Mouse (Mus musculus): ENCODE measurements at regions not wholly inside any gene's neighbourhood (a gene's known extent, or its start where the extent isn't known, plus 50 kb on each side); places are given as distances from the start of the nearest gene placed in this dataset.

DNA sequence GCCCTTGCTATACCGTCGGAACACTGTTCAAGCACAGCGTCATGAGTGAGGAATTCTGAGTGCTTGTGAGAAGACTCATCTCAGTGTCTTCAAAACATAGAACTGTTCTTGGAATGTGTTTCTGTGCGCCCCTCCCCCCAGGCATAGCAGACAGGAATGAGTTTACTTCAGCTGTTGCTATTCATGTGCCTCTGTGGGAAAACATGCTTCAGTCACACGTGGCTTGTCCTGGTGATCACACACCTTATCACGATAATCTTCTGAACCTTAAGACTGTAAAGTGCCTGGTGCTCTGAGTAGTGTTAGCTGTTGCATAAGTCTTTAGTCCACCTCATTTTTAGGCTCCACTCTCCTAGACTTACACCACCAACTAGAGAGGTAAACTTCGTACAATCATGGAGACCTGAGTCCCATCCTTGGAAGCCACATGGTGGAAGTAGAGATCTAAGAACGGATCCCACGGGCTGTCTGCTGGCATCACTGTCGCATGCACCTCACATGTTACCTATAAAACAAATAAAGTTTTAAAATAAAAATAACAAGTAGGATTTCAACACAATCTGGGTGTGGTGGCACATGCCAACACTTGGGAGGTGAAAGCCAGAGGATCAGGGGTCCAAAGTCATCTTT, 1143.8 kb downstream of the 4930447A16Rik start:
- no peak for DNase-seq (ENCODE audit: low read depth, low spot score)

DNA sequence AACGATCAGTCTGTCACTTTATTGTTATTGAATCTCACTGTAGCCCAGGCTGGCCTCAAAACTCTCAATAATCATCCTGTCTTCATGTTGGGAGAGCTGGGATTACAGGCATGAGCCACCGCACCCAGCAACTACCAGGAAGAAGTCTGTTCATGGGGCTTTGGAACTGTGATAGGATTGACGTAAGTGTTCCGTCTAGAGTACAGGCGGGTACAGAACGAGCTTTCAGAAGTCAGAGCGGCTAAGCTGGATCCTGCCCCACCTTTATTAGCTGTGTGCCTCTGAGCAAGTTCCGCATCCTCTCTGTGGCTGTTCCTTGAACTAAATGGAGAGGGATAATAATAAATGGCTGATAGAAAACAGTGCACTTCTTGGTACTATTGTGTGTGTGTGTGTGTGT, 1144.8 kb downstream of the 4930447A16Rik start:
- DNase-seq (ENCODE audit: low read depth, low spot score), result no peak

- DNase-seq (ENCODE audit: low read depth, low spot score), result peak; percentile 57
Measured at GRCm38 (mm10) chr15:38570735-38571134, 1145.4 kb downstream of the 4930447A16Rik start.

DNA sequence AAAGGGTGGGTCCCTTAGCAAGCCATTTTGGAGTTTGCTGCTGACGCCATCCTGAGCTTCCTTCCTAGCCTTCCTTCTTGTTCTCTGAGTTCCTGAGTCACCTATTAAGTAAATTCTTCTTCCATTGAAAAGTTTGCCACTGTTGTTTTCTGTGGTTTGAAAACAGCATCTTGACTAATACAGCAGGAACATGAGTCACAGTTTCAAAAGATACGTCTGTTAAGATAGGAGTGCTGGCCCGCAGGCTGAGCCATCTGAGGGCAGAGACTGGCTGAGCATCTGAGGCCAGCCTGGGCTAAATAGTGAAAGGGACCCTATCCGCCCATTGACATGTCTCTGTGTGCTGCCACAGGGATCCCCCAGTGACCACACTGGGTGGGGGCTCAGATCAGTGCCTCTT, 1147.3 kb downstream of the 4930447A16Rik start:
- no peak for DNase-seq (ENCODE audit: low read depth, low spot score)

DNA sequence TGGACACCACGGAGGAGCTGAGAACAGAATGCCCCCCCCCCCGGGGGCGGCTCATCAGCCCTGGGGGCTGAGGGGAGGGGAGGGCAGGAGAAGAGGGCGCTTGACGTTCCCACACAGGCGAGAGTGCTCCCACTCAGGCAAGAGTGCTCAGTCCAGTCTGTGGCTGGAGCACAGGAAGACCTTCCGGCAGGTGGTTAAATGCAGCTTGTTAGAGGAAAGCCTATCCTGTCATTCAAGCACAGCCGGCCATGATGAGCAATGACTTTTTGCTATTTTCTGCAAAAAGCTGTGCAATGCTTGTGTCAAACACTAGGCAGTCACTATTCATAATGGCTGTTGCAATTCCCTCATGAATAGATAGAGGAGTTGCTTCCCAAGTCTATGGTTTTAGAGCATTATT, 1149.1 kb downstream of the 4930447A16Rik start:
- no peak for DNase-seq (ENCODE audit: low read depth, low spot score)

GRCm38 (mm10) chr15:38575254-38575653, 1149.9 kb downstream of the 4930447A16Rik start:
- no peak for DNase-seq (ENCODE audit: low read depth, low spot score)

GRCm38 (mm10) chr15:38577691-38578090, 1152.3 kb downstream of the 4930447A16Rik start:
- no peak for DNase-seq (ENCODE audit: low read depth, low spot score)

- no peak for DNase-seq (ENCODE audit: low read depth, low spot score)
Measured at GRCm38 (mm10) chr15:38579481-38579880, 1154.1 kb downstream of the 4930447A16Rik start.

DNA sequence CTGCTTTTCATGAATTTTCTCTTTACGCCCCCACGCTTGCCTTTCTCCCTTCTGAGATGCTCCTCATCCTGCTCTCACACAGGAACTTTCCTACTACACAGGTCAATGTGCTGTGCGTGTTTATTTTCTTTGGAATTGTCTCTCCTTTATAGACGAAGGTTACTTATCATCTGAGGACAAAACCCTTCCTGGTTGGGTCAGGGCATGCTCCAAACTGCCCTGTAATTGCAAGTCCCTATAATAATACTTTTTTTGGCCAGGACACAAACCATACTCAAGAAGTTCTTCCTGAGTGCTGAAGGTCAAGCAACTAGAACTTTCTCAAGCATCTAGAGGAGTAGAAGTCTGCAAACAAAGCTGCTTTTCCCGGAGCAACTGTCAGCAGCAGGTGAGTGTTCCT, 1158.1 kb downstream of the 4930447A16Rik start:
- no peak for DNase-seq (ENCODE audit: low read depth, low spot score)

- DNase-seq (ENCODE audit: low read depth, low spot score), result no peak
Measured at GRCm38 (mm10) chr15:38584425-38584824, 1159.1 kb downstream of the 4930447A16Rik start.

DNA sequence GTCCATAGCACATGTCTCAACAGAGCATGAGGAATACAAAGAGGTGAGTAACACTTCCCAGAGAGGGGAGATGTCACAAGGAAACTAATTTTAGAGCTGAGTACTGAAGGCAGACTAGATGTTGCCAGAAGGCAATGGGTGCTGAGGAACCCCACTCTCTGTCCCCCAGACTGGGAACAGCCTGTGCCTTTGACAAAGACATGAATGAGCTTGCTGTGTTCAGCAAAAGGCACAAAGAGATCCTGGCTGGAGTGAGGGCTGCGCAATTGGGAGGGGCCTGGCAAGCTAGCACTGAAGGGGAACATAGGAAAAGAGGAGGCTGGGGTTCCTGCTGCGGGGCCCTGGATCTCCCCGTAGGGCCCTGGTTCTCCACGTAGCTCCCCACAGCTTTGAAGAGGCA, 1160.3 kb downstream of the 4930447A16Rik start:
- no peak for DNase-seq (ENCODE audit: low read depth, low spot score)

GRCm38 (mm10) chr15:38586594-38586993, 1161.2 kb downstream of the 4930447A16Rik start:
- DNase-seq (ENCODE audit: low read depth, low spot score), result no peak

GRCm38 (mm10) chr15:38588268-38588667, 1162.9 kb downstream of the 4930447A16Rik start:
- DNase-seq (ENCODE audit: low read depth, low spot score), result no peak

DNA sequence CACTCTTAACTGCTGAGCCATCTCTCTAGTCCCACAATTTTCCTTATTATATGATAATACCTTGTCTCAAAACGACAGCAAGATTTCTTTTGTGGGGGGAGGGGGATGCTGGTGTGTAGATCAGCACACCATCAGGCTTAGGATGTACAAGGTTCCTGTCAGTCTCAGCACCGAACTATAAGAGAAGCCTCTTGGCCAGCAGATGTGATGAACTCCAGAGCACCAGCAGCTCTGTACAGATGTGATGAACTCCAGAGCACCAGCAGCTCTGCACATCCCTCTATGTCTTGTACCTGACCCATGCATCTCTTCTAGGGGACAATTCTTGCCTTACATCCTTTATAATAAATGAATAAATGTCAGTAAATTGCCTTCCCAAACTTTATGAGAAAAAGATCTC, 1163.7 kb downstream of the 4930447A16Rik start:
- no peak for DNase-seq (ENCODE audit: low read depth, low spot score)

DNA sequence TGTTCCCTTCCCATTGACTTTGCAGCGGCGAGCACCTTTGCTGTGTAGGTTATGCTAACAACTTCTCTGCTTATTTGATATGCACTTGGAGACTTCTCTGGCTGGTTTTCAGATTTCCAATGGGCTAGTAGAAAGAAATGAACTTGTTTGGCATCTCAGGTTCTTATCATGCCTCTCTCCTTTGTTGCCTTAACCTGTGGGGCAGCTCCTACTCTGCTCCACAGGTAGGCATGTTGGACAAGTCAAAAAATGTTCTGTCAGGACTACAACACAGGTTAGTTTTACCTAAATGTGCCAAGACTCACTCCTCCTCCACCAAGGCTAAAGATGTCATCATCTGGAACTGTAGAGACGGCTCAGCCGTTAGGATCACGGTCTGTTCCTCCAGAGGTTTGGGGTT, 1164.3 kb downstream of the 4930447A16Rik start:
- no peak for DNase-seq (ENCODE audit: low read depth, low spot score)

DNA sequence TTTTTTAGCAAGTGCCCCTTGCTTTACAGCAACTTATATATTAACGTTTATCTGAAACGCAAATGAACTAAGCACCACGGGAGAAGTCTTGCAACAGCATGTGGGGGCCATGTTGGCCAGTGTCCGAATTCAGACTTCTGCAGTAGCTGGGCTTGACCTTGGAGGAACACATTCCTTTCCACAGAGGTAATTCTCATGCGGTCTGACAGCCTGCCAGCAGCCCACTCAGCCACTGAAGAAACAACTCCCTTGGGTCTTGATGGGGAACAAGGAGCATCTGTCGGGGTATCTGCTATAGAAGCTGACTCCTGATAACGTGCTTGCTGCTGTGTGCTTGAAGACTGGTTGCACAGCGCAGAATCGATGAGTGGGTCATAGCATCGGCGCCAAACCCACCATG, 1168.7 kb downstream of the 4930447A16Rik start:
- DNase-seq (ENCODE audit: low read depth, low spot score), result no peak

GRCm38 (mm10) chr15:38594747-38595146, 1169.4 kb downstream of the 4930447A16Rik start:
- no peak for DNase-seq (ENCODE audit: low read depth, low spot score)

DNA sequence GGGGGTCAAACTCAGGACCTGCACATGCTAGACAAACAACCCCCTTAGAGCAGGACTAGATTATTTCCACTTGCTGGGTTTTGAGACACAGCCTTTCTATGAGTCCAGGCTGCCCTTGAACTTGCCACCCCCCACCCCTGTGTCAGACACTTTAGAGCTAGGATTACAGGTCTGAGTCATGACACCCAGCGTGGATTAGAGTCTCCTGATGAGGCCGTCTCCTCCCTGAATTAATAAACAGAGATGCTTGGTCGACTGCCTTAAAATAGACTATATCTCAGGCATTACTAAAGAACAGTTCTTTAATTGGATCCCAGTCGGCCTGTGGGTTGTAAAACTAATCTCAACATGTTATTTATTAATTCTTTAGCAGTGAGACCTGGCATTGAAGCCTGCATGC, 1170.5 kb downstream of the 4930447A16Rik start:
- DNase-seq (ENCODE audit: low read depth, low spot score), result no peak

DNA sequence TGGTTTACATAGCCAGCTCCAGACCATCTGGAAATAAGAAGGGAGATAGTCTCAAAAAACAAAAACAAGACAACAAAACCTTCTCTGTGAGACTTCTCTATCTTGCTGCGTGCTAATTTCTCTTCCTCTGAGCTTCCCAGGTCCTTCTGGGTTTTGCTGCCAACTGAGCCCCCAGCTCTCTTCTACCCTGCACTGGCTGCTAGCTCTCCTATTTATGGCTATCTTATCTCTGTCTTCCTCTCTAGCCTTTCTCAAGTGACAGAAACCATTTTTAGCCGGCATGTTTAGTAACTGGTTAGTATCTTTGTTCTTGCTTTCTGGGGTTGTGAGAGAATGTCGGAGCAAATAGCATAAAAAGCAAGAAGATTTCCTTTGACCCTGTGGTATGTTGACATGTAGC, 1172.1 kb downstream of the 4930447A16Rik start:
- no peak for DNase-seq (ENCODE audit: low read depth, low spot score)

- DNase-seq (ENCODE audit: low read depth, low spot score), result peak; percentile 34
Measured at GRCm38 (mm10) chr15:38601436-38601835, 1176.1 kb downstream of the 4930447A16Rik start.

DNA sequence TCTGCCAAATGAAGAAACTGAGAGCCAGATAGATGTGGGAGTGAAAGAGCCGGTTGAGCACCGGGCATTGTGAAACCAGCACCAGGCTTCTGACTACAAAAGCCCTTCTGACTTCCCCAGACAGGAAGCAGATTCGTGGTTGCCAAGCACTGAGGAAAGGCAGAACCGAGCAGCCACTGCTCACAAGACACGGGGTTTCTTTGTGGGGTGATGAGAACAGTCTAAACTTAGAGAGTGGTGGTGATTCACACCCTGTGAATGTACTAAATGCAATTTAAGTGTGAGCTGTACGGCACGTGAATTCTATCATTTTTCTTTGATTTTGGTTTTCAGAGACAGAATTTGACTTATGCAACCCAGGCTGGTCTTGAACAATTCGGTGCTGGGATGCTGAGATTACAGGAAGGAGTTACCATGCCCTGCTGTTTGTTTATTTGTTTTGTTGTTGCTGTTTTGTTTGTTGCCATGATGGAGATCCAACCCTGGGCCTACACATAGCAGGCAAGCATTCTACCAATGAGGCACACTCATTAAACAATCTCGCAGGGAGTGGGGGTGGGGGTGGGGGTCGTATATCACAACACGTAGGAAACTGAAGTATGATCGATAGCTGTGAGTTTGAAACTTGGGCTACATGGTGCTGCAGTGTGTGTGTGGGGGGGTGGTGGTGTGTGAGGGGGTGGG, 1177.0 kb downstream of the 4930447A16Rik start:
- DNase-seq (ENCODE audit: low read depth, low spot score), result peak; percentile 46

DNA sequence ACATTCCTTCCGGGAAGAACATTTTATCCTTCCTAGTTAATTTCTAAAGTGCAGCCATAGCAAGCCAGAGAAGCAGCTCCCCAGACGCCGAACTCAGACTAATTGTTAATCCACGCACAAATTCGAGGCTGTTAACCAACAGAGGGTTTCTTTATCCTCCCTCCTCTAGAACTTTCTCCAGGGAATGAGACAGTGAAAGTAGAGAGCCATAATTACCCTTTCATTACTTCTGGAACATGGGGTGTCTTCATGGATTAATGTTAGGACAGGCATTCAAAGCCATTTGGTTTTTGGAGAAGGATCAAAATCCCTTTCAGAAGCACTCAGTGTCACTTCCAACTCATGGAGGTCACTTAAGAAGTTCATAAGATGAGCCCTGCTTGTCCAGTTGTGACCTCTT, 1178.6 kb downstream of the 4930447A16Rik start:
- no peak for DNase-seq (ENCODE audit: low read depth, low spot score)

DNA sequence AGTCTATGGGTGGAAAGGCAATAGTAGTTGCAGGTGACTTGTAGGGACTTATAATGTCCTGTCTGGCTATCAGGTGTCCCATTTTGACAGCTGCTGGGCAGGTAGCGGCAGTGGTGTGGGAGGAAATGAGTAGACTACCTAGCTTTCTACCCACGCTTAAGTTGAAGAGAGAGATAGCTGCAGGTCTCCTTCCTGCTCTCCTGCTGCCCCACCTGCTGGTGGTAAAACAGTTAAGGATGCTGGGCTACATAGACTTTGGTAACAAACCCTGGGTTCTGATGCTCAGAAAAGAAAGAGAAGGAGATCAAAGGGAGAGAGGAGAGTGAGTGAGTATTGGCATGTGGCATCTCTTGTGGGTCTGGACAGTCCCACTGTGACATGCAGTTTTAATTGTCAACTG, 1182.0 kb downstream of the 4930447A16Rik start:
- DNase-seq (ENCODE audit: low read depth, low spot score), result no peak
